Mouse (Mus musculus) lung, postnatal 25 days (tissue): ENCODE measurements around the gene Nuak1.
"Not testable (repeated sequence)": the region's sequence is repeated elsewhere in the genome, so short reads cannot be mapped to it uniquely, and the experiment has no call there.

Experiments
- DNase-seq: peaks from one replicate; pipeline ENCODE4 v3.0.0; 2022; ENCODE audit warnings: low spot score

Nuak1 gene

DNA sequence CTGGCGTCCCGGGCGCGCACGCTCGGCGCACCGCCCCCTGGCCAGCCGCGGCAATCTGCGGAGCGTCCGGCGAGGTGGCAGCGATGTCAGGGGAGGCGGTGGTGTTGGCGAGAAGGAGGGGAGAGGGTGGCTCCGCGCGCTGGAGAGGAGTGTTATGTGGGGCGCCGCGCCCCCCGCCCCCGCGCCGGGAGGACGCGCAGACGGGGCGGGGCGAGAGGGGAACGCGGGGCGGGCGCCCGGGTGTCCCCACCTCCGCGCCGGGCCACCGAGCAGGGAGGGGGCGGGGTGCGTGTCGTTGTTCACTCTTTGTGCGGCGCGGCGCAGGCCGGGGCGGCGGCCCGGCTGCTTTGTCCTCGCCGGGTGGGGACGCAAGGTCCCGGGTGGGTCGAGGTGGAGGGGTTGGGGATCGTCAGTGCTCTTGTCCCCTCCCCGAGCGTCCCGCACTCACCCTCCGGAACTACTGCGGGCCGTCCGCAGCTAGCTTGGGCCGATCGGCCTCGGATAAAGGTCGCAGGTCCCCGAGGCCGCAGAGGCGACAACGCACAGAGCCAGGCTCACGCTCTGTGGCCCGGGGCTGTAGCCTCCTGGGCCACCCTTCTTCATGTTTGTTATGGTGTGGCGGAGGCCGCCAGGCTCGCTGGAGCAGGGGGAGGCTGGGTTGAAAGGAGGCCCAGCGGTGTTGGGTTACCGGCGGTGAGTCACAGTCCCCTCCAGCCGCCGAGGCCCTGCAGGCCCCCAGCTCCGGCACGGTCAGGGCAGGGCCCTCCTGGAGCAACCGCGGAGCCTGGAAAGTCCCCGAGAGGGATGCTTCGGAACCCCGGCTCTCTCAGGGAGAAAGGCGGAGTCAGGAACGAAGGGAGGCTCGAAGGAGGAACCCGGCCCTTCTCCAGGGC is at the start of gene Nuak1:
TSS of gene Nuak1 (minus strand) at position 57 of the 893 bp plus-strand sequence.
- DNase-seq: peak; percentile 86

DNA sequence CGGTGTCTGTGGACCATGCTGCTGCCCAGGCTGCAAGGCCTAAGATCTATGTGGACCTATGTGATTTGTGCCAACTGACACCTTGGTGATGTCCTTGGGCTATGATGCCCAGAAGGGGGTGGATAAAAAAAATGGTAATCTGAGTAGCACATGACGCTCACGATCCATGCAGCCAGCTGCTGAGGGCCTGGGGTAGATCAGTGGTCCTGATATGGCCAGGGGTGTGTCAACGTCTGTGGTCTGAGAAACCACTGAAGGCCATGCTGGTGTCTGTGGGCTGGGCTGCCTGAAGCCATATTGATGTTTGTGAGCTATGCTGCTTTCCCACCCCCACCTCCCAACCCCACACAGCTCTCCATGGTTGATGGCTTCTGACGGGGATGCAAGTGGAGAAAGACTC is 49.7 kb upstream of the Nuak1 start:
- DNase-seq: no peak

DNA sequence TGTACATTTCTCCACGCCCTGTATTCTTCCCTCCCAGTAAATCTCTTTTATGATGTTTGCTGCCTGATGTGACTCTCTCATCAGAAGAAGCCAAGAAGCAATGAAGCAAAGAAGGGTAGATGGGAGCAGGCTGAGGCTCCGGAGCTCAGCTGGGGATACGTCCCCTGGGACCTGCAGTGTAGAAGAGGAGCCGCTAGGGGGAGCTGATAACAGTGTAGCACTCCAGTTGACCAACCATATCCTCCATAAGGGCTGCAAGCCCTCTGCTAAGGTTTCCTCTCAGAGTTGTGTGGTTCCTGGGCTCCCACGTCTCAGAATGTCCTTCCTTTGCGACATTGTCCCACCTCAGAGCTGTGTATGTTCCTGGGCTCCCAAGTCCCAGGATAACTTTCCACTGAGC is 47.9 kb upstream of the Nuak1 start:
- DNase-seq: peak; percentile 70

- peak; percentile 18 for DNase-seq
These were observed 44.3 kb upstream of the Nuak1 start for GRCm38 (mm10) chr10:84484661-84485060.

GRCm38 (mm10) chr10:84483553-84483952 is 43.2 kb upstream of the Nuak1 start:
- peak; percentile 8 for DNase-seq

DNA sequence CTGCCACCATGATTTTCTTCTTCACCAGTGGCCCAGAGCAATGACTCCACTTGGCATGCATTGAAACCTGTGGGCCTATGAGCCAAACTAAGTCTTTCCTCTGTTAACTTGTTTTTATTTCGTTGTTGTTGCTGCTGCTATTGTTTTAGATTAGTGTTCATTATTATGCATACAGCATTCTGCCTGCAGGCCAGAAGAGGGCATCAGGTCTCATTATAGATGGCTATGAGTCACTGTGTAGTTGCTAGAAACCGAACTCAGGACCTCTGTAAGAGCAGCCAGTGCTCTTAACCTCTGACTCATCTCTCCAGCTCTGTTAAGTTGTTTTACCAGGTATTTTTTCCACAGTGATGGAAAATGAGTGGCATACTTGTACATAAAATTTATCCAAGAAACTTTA is 42.7 kb upstream of the Nuak1 start:
- no peak for DNase-seq

DNA sequence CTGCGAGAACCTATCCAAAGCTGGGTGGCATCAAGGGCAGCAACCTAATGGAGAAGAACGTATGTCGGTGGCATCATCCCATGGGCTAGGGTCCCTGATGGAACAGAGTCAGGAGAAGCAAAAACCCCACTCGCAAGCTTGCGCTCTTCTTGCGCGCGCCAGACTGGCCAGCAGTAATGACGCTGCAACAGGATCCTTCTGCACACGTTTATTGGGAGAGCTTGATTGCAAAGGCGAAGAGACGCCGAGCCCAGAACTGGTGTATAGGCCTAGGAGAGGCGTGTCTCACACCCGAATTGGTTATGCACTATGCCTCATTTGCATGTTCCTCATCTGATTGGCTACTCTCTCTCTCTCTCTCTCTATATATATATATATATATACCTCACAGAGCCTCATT is 42.0 kb upstream of the Nuak1 start:
- not testable (repeated sequence) for DNase-seq

DNA sequence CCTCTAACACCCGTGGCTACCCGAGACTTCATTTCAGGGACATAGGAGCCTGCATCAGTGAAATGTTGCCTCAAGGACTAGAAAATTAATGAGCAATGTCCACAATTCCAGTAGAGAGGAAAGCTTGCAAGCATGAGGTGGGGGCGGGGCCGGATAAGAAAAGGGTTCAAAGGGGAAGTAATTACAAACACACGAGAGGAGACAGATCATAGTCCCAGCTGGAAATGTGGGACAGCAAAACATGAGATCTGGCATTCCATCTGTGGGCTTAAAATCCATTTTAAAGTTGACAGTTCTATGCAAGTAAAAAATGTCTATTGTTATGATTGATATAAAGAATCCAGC is 40.9 kb upstream of the Nuak1 start:
- DNase-seq: peak; percentile 33

- peak; percentile 36 for DNase-seq
These were observed 40.4 kb upstream of the Nuak1 start for GRCm38 (mm10) chr10:84480667-84481326.

DNA sequence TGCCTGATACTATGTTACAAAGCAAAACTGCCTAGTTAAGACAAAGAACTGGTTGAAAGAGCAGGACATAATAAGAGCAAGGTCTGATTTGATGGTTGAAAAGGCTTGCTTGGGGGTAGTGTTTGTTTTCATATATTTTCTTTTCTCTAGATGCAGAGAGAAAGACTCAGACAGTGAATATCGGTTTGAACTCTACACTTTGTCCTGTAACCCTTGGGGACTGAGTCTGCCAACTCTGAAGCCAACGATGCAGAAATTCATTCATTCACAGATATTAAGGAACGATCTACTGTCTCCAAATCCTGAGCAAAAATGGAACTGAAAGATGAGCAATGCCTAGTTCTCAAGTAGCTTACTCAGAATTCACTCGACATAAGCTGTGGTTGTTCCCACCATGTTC is 39.7 kb upstream of the Nuak1 start:
- no peak for DNase-seq

GRCm38 (mm10) chr10:84477613-84478076 is 37.2 kb upstream of the Nuak1 start:
- no peak for DNase-seq

GRCm38 (mm10) chr10:84477045-84477612 is 36.7 kb upstream of the Nuak1 start:
- no peak for DNase-seq

DNA sequence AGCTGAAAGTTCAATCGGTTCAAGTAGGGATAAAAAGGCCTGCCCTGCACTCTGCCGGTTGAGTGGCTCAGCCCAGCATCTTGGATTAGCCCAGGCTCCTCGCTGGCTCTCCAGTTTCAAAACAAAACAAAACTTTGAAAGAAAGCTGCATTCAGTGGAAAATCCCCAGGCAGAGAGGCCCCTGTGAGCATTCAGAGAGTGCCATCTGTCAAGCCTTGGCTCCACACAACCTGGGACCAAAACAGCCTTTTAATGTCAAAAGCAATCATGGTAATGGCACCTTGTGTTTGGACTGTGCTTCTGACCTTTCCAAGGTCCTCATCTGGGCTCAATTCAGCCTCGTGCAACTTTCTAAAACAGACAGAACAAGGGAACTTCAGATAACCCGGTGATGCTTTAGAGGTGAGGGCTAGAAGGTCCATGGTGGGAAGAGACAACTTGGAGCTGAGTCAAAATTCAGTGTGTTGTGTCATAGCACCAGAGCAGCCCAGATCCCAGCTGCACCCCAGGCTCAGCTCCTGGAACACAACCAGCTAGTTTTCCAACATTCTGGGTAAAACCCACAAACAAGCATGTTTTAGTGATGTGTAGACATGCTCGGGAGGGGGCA is 27.3 kb upstream of the Nuak1 start:
- DNase-seq: peak; percentile 11

DNA sequence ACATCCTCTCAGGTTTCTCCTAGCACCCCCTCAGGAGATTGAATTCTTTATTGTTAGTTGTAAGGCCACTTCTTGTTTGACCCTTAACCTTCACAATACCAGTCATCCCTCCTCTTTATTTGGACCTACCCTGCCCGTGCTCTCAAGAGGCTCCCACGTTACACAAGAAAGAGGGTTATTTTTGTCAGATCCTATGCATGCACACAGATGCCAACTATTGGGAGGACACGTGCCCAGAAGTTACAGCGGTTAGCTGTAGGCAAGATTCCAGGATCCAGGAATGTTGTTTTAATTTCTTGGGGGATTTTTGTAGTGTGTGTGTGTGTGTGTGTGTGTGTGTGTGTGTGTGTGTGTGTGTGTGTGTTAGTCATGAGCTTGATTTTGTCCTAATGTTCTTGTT is 25.1 kb upstream of the Nuak1 start:
- no peak for DNase-seq

- DNase-seq: no peak
These were observed 20.2 kb upstream of the Nuak1 start for GRCm38 (mm10) chr10:84460420-84461101.

GRCm38 (mm10) chr10:84458094-84458493 is 17.7 kb upstream of the Nuak1 start:
- no peak for DNase-seq

DNA sequence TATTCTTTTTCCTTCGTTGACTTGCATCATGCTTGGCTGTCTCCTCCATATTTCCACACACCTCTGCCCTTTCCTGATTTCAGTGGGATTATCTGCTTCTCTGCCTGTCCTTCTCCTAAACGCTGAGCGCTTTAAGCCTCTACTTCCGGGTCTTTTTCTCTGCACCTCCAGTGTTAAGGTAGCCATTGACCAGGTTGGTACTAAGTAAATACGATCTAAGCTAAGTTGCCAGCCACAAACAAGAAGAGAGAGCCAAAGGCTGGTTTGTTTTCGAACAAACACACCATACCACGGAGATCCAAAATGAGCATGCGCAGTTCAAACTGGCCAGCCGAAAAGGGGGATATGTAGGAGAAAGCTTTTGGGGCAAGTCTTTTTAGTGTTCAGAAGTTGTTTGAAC is 17.1 kb upstream of the Nuak1 start:
- DNase-seq: no peak

- no peak for DNase-seq
These were observed 16.4 kb upstream of the Nuak1 start for GRCm38 (mm10) chr10:84456632-84457320.

- DNase-seq: no peak
These were observed 11.5 kb upstream of the Nuak1 start for GRCm38 (mm10) chr10:84451883-84452282.

- peak; percentile 83 for DNase-seq
These were observed 10.3 kb upstream of the Nuak1 start for GRCm38 (mm10) chr10:84450654-84451053.

DNA sequence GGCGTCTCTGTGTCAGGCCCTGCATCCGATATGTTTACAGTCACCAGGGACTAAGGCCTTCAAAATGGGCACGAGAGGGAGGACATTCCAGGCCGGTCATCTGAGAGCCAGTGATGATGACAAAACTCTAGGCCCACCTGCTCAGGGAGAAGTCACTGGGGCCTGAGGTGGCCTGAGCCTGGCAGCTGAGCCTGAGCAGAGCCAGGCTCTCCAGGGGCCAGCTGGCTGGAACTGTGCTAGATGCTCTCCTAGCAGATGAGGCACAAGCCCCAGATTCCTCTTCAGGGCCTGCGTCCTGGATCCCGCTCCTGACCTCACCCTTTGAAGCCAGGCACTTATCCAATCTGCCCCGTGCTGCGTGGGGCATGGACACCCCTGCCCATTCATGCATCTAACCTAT is 9.3 kb upstream of the Nuak1 start:
- no peak for DNase-seq
